Mouse (Mus musculus): ENCODE measurements around the gene Mrps2. TPM values are rescaled to one million over a fixed set of nuclear protein-coding genes. Genes with fewer than 3 reads are reported as not detected.
"Not testable (repeated sequence)": the region's sequence is repeated elsewhere in the genome, so short reads cannot be mapped to it uniquely, and the experiment has no call there.

The Mrps2 gene
- polyA plus RNA-seq, 1 experiment, result 23.7 TPM

DNA sequence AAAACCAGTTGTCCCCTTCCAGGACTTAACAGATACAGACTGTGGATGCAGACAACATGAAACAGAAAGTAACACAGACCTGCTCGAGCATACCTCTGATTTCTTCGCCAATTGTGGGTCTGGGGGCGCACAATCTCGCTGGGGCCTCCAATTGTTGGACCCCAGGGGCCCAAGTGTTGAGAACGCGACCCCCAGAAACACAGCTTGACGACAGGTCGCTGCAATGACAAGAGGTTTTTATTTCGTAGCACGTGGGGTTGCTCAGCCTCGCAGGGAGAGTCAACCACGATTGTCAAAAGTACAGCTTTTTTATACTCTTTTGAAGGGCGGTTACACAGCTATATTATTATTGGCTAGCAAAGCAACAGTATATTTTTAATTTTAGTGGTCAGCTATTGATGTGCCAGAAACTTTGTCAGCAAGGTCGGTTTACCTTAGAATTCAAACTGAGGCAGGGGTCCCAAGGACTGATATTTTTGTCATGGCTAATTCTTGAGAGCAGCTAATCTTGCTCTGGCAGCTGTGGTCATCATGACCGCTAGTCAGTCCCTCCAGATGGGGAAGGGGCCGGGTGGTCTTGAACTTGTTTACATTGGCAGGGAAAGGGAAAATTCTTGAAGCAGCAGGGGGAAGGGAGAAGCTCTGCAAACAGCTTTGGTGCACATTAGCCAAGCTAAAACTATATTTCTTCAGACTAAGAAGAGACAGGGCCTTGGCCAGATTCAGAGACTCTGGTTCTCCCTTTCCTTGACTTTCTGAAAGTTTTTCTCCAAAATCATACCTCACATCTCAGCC lies 28.1 kb downstream of the Mrps2 start:
- Histone ChIP-seq H3K4me3 (ENCODE audit: insufficient read depth, low read length) (no peak overlapping the region), H3K4me1 (ENCODE audit: control insufficient read depth, insufficient read depth, low read length) (peaks cover 35% of the 10 kb centered on the region), H3K27ac (ENCODE audit: insufficient read depth, low read depth, low read length) (no peak overlapping the region)
- TF ChIP-seq CTCF (IDR thresholded peaks at IDR 0.05; ENCODE audit: low read depth, low read length), result no peak
- TF ChIP-seq POLR2A (IDR thresholded peaks at IDR 0.05; ENCODE audit: borderline replicate concordance, low read depth, low read length), result no peak

- H3K27ac ChIP-seq (ENCODE audit: insufficient read depth, low read depth, low read length), result peak within 1 kb of the TSS; percentile 16
- TF ChIP-seq CTCF (IDR thresholded peaks at IDR 0.05; ENCODE audit: low read depth, low read length) (no peak), POLR2A (IDR thresholded peaks at IDR 0.05; ENCODE audit: borderline replicate concordance, low read depth, low read length) (no peak)
- H3K4me3 ChIP-seq (ENCODE audit: insufficient read depth, low read length), result peak within 1 kb of the TSS; percentile 47
- peaks cover 35% of the 10 kb centered on the region for H3K4me1 ChIP-seq (ENCODE audit: control insufficient read depth, insufficient read depth, low read length)
Observed at GRCm38 (mm10) chr2:28496671-28497070, 28.8 kb downstream of the Mrps2 start, which contains the start of gene Gbgt1. Gene Gbgt1 (plus strand): TSS chr2:28496891.

GRCm38 (mm10) chr2:28497561-28497960 lies 29.7 kb downstream of the Mrps2 start:
- Histone ChIP-seq H3K27ac (ENCODE audit: insufficient read depth, low read depth, low read length) (no peak overlapping the region), H3K4me3 (ENCODE audit: insufficient read depth, low read length) (peak overlapping the region; percentile 47)
- TF ChIP-seq POLR2A (IDR thresholded peaks at IDR 0.05; ENCODE audit: borderline replicate concordance, low read depth, low read length) (no peak), CTCF (IDR thresholded peaks at IDR 0.05; ENCODE audit: low read depth, low read length) (no peak)

GRCm38 (mm10) chr2:28498431-28498830 lies 30.6 kb downstream of the Mrps2 start:
- TF ChIP-seq POLR2A (IDR thresholded peaks at IDR 0.05; ENCODE audit: borderline replicate concordance, low read depth, low read length), result no peak
- no peak for TF ChIP-seq CTCF (IDR thresholded peaks at IDR 0.05; ENCODE audit: low read depth, low read length)
- peak overlapping the region; percentile 6; the same call in 1 of the 2 replicates for H3K27ac ChIP-seq (ENCODE audit: insufficient read depth, low read depth, low read length)
- H3K4me3 ChIP-seq (ENCODE audit: insufficient read depth, low read length), result no peak overlapping the region
- peaks cover 35% of the 10 kb centered on the region for H3K4me1 ChIP-seq (ENCODE audit: control insufficient read depth, insufficient read depth, low read length)

More at GRCm38 (mm10) chr2:28497561-28497960, 29.7 kb downstream of the Mrps2 start:
- H3K4me1 ChIP-seq (ENCODE audit: control insufficient read depth, insufficient read depth, low read length), result peaks cover 35% of the 10 kb centered on the region

DNA sequence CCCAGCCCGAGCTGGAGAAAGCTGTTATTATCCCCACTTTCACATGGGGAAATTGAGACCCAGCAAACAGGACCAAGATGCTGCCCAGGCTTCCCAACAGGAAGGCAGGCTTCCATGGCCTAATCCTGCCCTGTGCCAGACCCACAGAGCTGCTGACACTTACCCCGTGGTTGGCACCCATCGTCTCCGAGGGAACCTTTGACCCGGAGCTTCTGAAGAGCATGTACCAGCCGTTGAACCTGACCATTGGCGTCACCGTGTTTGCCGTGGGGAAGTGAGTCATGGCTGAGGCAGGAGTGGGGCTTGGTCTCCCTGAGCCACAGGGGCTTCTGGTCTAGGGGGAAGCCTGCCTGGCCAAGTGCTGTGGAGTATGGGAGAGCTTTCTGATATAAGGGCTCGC lies 35.1 kb downstream of the Mrps2 start:
- no peak for TF ChIP-seq CTCF (IDR thresholded peaks at IDR 0.05; ENCODE audit: low read depth, low read length)
- TF ChIP-seq POLR2A (IDR thresholded peaks at IDR 0.05; ENCODE audit: borderline replicate concordance, low read depth, low read length), result no peak
- Histone ChIP-seq H3K4me3 (ENCODE audit: insufficient read depth, low read length) (no peak overlapping the region), H3K27ac (ENCODE audit: insufficient read depth, low read depth, low read length) (no peak overlapping the region), H3K4me1 (ENCODE audit: control insufficient read depth, insufficient read depth, low read length) (peaks cover 9% of the 10 kb centered on the region)

DNA sequence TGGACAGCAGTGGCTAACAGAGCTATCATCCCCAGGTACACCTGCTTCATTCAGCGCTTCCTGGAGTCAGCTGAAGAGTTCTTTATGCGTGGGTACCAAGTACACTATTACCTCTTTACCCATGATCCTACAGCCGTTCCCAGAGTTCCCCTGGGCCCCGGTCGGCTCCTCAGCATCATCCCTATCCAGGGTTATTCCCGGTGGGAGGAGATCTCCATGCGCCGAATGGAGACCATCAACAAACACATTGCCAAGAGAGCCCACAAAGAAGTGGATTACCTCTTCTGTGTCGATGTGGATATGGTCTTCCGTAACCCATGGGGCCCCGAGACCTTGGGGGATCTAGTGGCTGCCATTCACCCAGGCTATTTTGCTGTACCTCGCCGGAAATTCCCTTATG lies 36.8 kb downstream of the Mrps2 start:
- Histone ChIP-seq H3K4me1 (ENCODE audit: control insufficient read depth, insufficient read depth, low read length) (no peaks in the 10 kb centered on the region), H3K27ac (ENCODE audit: insufficient read depth, low read depth, low read length) (no peak overlapping the region), H3K4me3 (ENCODE audit: insufficient read depth, low read length) (no peak overlapping the region)
- TF ChIP-seq CTCF (IDR thresholded peaks at IDR 0.05; ENCODE audit: low read depth, low read length) (no peak), POLR2A (IDR thresholded peaks at IDR 0.05; ENCODE audit: borderline replicate concordance, low read depth, low read length) (no peak)

DNA sequence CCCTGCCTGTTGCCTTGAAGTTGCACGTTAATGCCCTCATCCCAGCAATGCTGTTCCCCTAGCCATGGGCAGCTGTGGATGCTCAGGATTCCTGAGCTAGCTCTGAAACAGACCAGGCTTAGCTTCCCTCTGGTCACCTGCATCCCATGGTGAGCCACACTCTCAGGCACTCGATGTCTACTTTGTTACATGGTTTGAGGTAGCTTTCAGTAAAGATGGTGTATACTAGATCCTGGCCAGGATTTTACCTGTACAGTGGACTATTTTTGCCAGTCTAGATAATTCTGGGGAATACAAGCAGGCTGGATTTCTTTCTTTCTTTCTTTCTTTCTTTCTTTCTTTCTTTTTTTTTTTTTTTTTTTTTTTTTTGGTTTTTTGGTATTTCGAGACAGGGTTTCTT lies 37.9 kb downstream of the Mrps2 start, which contains the start of gene Gm10134:
Gene Gm10134 (plus strand): TSS at position 301 of the 400 bp plus-strand sequence.
- Histone ChIP-seq H3K4me1 (ENCODE audit: control insufficient read depth, insufficient read depth, low read length) (no peaks in the 10 kb centered on the region), H3K4me3 (ENCODE audit: insufficient read depth, low read length) (no peak within 1 kb of the TSS), H3K27ac (ENCODE audit: insufficient read depth, low read depth, low read length) (no peak within 1 kb of the TSS)
- TF ChIP-seq POLR2A (IDR thresholded peaks at IDR 0.05; ENCODE audit: borderline replicate concordance, low read depth, low read length) (no peak), CTCF (IDR thresholded peaks at IDR 0.05; ENCODE audit: low read depth, low read length) (no peak)

DNA sequence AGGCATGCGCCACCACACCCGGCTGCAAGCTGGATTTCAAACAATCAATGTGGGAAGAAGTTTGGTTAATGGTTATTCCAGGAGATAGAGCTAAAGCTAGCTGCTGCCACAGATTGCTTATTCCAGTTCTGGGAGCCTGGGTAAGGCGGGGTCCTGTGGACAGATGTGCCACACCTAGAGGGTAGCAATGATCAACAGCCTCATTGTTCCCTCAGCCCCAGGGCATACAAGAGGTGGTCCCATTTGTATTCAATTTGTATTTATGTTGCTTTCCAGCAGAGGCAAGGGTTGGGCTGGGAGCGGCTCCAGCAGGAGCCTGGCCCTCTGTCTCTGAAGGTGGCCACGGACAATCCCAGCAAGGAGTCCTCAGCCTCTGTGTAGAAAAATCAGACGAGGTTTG lies 38.4 kb downstream of the Mrps2 start:
- H3K4me3 ChIP-seq (ENCODE audit: insufficient read depth, low read length), result no peak overlapping the region
- no peak for TF ChIP-seq CTCF (IDR thresholded peaks at IDR 0.05; ENCODE audit: low read depth, low read length)
- no peak for TF ChIP-seq POLR2A (IDR thresholded peaks at IDR 0.05; ENCODE audit: borderline replicate concordance, low read depth, low read length)
- H3K4me1 ChIP-seq (ENCODE audit: control insufficient read depth, insufficient read depth, low read length), result no peaks in the 10 kb centered on the region
- H3K27ac ChIP-seq (ENCODE audit: insufficient read depth, low read depth, low read length), result no peak overlapping the region

- H3K4me3 ChIP-seq (ENCODE audit: insufficient read depth, low read length); H3K27ac ChIP-seq (ENCODE audit: insufficient read depth, low read depth, low read length); H3K4me1 ChIP-seq (ENCODE audit: control insufficient read depth, insufficient read depth, low read length): not testable (repeated sequence)
Observed at GRCm38 (mm10) chr2:28511600-28511999, 43.7 kb downstream of the Mrps2 start.

- Histone ChIP-seq H3K4me3 (ENCODE audit: insufficient read depth, low read length) (peak within 1 kb of the TSS; percentile 79), H3K4me1 (ENCODE audit: control insufficient read depth, insufficient read depth, low read length) (peaks cover 14% of the 10 kb centered on the region), H3K27ac (ENCODE audit: insufficient read depth, low read depth, low read length) (no peak within 1 kb of the TSS)
- TF ChIP-seq CTCF (IDR thresholded peaks at IDR 0.05; ENCODE audit: low read depth, low read length), result no peak; the same call in 1 of the 2 replicates
- TF ChIP-seq POLR2A (IDR thresholded peaks at IDR 0.05; ENCODE audit: borderline replicate concordance, low read depth, low read length), result no peak
Observed at GRCm38 (mm10) chr2:28512798-28513401, 45.0 kb downstream of the Mrps2 start, which contains the start of gene Ralgds. Gene Ralgds (plus strand): TSS chr2:28513125.
